Mouse (Mus musculus) cortical plate, adult 2 months (tissue): ENCODE results near the gene Hes3. TPM values are rescaled to one million over a fixed set of nuclear protein-coding genes. Genes with fewer than 3 reads are reported as not detected.

ENCODE experiments used
- H3K27ac ChIP-seq: fragments of 200-500 bp; 2 replicates; pipeline ENCODE4 v1.5.1; 2012; ENCODE audit warnings: low read length, control low read depth, inconsistent platforms; ENCODE audit not compliant: insufficient read depth
- H3K4me1 ChIP-seq: fragments of 200-500 bp; 2 replicates; pipeline ENCODE4 v1.6.1; 2011; ENCODE audit warnings: low read length; ENCODE audit not compliant: control insufficient read depth, insufficient read depth
- H3K4me3 ChIP-seq: fragments of 200-500 bp; 2 replicates; pipeline ENCODE4 v1.5.1; 2011; ENCODE audit warnings: mild to moderate bottlenecking, low read length, control low read depth; ENCODE audit not compliant: insufficient read depth
- CTCF ChIP-seq: fragments of 200-500 bp; IDR thresholded peaks from 2 replicates; pipeline ENCODE4 v1.5.1; 2011; ENCODE audit warnings: mild to moderate bottlenecking, control low read depth, low read length; ENCODE audit not compliant: insufficient read depth; ENCODE audit errors: extremely low read depth
- POLR2A ChIP-seq: fragments of 200-500 bp; IDR thresholded peaks from 2 replicates; pipeline ENCODE4 v1.6.1; 2011; ENCODE audit warnings: mild to moderate bottlenecking, low read length, control low read depth; ENCODE audit not compliant: insufficient read depth; ENCODE audit errors: extremely low read depth
- polyA plus RNA-seq: library from polyadenylated mRNA; depleted of rRNA; stranded (reverse); fragments of >200 nt; gene quantifications from 2 replicates; pipeline ENCODE4 v1.2.3, GENCODE M21; 2012

Gene Hes3
- polyA plus RNA-seq, 1 experiment = 1.2 TPM

DNA sequence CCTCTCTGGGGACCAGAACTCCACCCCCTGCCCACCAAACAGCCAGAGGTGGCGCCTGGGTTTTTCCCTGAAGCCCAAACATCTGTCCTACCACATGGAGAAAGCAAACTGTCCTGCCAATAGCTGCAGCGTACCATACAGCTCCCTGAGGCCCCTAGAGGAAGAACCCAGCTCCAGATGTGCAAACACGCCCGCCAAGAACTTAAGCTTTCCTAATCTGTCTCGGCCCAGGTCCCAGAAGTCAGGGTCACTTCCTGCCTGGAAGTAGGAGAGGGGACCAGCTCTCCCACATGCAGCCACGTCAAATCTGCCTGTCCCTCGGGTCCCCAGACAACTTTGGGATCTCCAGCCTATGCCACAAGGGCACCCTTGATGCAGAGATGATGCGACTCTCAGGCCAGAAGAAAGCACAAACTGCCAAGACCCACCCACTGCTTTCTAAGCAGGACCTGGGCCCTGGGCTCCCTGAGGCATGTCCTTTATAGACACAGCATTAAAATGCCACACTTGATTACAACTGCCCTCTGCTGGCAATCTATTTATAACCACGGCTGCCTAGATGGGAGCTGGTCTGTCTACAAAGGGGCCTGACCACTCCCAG, 18.9 kb downstream of the Hes3 start:
- no peak overlapping the region for H3K27ac ChIP-seq
- TF ChIP-seq POLR2A (no peak), CTCF (0 out of 2 replicates have a peak, but pooled peaks have one; percentile 5)

DNA sequence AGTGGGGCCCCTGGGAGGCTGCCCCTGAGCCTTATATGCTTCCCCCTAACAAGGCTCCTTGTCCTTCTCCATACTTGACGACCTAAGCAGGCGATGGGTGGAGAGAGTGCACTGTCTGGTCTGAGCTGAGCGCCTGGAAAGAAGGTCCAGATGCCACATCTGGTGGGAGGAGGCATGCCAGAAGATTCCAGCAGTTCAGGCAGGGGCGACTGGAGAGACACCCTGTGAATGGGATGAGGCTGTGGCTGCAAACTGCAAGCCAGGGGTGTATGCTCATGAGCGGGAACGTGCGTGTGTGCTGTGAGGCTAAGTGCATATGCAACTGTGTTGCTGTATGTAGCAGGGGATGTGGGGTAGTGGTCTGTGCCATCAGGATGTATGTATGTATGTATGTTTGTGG, 19.5 kb downstream of the Hes3 start:
- Histone ChIP-seq H3K4me3 (no peak overlapping the region), H3K27ac (no peak overlapping the region), H3K4me1 (peaks cover 4% of the 10 kb centered on the region)
- TF ChIP-seq CTCF (no peak), POLR2A (no peak)

More for the DNA sequence above, 18.9 kb downstream of the Hes3 start:
- H3K4me3 ChIP-seq = no peak overlapping the region
- peaks cover 4% of the 10 kb centered on the region for H3K4me1 ChIP-seq

DNA sequence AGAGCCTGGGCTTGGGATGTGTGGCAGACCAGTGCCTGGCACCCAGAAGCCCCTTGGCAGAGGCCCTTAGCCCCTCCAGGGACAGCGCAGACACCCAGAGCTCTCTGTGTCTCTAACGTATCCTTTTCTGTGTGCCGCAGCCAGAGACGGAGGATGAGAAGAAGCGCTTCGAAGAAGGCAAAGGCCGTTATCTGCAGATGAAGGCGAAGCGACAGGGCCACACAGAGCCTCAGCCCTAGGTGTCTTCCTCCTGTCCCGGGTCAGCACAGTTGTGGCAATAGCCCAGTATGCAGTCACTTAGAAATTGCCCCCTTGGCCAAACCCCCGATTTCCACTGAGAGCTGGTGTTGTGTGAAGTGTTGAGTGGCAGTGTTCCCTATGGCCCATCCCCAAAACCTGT, 20.1 kb downstream of the Hes3 start:
- Histone ChIP-seq H3K27ac (no peak overlapping the region), H3K4me1 (peaks cover 4% of the 10 kb centered on the region), H3K4me3 (no peak overlapping the region)
- TF ChIP-seq CTCF = no peak
- TF ChIP-seq POLR2A = no peak

DNA sequence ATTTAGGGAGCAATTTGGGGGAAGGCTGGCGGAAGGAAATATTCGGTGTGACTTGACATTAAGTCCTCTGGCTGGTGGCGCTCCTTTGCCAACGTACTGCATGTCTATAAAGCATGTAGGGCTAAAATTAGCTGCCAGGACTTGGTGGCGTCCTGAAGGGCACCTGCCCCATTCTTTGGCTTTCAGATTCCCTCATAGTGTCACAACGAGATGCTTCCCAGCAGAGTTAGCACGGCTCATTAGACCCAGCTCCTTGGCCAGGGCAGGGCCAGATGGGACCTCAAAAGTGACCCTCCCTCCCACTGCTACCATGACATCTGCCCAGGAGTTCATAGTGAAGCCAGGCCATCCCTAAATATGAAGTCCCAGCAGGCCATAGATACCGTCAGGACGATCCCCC, 20.9 kb downstream of the Hes3 start:
- peaks cover 6% of the 10 kb centered on the region for H3K4me1 ChIP-seq
- no peak overlapping the region for H3K27ac ChIP-seq
- no peak overlapping the region for H3K4me3 ChIP-seq
- TF ChIP-seq POLR2A = no peak
- TF ChIP-seq CTCF = no peak

DNA sequence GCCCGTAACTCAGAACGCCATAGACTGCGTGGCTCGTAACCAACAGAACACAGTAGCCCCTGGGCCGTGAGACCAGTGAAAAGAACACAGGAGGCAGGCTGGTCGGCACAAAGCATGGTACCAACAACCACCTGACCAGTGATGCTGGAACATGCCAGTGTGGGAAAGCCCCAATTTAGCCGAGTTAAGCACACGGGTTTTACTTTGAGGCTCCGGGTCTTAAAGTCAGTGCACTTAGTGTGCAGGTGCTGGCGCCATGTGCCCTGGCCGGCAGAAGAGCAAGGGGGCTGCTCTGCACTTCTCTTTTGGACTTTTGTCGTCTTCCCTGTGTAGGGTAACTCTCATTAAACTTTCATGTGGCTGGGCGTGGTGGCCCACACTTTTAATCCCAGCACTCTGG, 21.5 kb downstream of the Hes3 start:
- H3K4me1 ChIP-seq = peaks cover 4% of the 10 kb centered on the region

DNA sequence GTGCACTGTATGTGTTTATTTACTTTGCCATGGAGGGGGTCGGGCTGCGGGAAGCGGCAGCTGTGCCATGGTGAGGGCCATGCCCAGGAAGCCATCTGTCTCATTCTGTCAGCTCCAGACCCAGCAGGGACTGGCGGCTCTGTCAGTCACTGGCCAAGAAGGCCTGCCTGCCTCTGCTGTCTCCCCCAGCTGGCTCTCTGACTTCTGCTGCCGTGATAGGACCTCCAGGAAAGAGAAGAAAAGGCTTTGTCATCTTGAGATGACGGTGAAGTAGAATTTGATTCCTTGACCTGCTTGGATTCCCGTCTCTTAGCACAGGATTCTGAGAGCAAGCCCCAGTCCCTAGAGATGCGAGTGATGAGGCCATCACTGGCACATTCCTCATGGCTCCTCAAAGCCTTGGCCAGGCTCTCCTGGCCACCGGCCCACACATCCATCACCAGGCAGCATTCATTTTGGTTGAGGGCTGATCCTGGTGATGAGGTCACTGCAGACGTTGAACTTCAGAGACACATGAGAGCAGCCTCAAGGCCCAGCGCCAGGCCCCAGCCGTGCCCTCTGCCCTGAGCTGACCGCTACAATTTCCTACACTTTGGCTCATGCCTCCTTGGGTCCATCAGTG, 23.6 kb downstream of the Hes3 start:
- H3K4me3 ChIP-seq = no peak overlapping the region
- H3K27ac ChIP-seq = no peak overlapping the region
- H3K4me1 ChIP-seq = peaks cover 6% of the 10 kb centered on the region
- TF ChIP-seq POLR2A (no peak), CTCF (no peak)

More for the DNA sequence above, 21.5 kb downstream of the Hes3 start:
- TF ChIP-seq CTCF (no peak), POLR2A (no peak)
- no peak overlapping the region for H3K4me3 ChIP-seq
- H3K27ac ChIP-seq = no peak overlapping the region

DNA sequence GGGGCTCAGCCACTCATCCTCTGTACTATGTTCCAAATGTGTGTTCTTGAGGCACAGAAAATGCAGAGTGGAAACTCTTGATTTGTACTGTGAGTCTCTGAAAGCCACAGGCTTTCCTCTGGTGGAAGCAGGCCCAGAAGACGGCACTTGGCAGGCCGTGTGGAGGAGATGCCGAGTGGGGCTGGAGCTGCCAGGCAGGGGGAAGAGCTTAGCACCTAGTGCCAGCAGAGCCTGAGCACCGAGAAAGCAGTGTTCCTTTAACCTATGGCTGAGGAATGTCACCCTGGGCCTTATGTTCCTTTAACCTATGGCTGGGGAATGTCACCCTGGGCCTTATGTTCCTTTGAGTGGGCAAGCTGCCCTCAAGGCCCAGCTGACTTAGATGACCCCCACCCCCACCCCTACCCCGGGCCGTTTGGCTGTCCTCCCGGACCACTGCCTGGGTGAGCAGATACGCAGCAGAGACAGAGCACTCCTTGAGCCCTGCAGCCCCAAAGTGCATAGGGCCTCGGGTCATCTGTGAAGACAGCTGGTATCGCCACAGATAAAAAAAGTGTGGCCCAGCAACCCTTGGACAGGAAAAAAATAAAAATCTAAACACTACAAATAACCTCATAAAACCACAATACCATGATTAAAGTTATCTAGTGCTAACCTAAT, 25.1 kb downstream of the Hes3 start:
- peaks cover 6% of the 10 kb centered on the region for H3K4me1 ChIP-seq
- no peak overlapping the region for H3K27ac ChIP-seq
- TF ChIP-seq POLR2A = no peak
- TF ChIP-seq CTCF = no peak
- H3K4me3 ChIP-seq = no peak overlapping the region

DNA sequence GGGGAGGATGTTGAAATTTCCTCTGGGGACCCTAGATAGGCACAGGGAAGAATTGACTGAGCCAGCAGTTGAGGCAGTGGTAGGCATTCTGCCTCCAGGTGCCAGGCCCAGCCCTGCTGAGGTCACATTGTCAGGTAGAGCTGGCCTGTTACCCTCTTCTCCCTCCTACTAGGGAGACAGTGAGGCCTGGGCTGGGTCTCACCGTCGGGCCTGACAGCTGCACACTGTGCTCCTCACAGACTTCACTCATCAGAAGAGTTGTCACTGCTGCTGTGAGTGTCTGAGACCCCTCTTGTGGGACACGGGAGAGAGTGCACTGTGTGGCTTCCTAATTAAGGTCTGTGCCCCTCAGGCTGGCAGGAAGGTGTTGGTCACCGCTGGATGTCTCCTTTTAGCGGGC, 25.7 kb downstream of the Hes3 start:
- no peak overlapping the region for H3K27ac ChIP-seq

DNA sequence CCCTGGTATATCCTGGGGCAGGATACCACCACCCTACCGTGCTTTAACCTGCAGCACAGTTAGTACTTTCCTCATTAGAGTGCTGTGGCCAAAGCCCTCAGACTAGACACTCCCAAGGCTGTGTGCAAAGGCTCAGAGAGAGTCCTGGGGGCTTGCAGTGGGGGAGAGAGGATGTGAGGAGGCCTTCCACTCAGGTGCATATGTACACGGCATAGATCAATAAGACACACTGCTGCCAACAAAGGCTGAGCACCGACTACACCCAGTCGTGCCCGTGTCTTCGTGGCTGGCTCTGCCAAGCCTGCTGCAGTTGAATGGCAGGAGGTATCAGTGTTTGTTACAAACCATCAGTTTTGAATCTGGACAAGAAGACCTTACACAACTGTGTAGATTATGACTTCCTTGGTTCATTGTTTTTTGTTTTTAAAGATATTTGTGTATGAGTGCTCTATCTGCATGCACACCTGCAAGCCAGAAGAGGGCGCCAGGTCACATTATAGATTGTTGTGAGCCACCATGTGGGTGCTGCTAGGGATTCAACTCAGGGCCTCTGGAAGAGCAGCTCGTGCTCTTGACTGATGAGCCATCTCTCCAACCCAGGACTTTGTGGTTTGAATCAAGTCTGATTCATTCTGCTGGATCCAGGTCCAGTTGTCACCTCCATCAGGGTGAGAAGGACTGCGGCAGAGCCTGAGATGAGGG, 26.4 kb downstream of the Hes3 start:
- no peak overlapping the region for H3K27ac ChIP-seq
- TF ChIP-seq POLR2A (no peak), CTCF (peak; percentile 30)
- peaks cover 6% of the 10 kb centered on the region for H3K4me1 ChIP-seq
- no peak overlapping the region for H3K4me3 ChIP-seq

More for the DNA sequence above, 25.7 kb downstream of the Hes3 start:
- Histone ChIP-seq H3K4me3 (no peak overlapping the region), H3K4me1 (peaks cover 6% of the 10 kb centered on the region)
- TF ChIP-seq CTCF (no peak), POLR2A (no peak)
